Mouse (Mus musculus) c-Kit-positive CD71-negative TER-119-negative erythroid progenitor cells, embryonic 14.5 days (primary cell): ENCODE measurements at regions not wholly inside any gene's neighbourhood (a gene's known extent, or its start where the extent isn't known, plus 50 kb on each side); places are given as distances from the start of the nearest gene placed in this dataset.
"Not testable (repeated sequence)": the region's sequence is repeated elsewhere in the genome, so short reads cannot be mapped to it uniquely, and the experiment has no call there.

Experiments used
- DNase-seq: peaks from one replicate; pipeline ENCODE4 v3.0.0-alpha.2; 2013; ENCODE audit warnings: low read depth

- DNase-seq, result no peak
These were observed 309.0 kb upstream of the Zic4 start for GRCm38 (mm10) chr9:91053065-91053793.

- DNase-seq, result no peak
These were observed 302.8 kb upstream of the Zic4 start for GRCm38 (mm10) chr9:91059460-91059859.

- no peak for DNase-seq
These were observed 292.7 kb upstream of the Zic4 start for GRCm38 (mm10) chr9:91069496-91069895.

- DNase-seq, result no peak
These were observed 288.6 kb upstream of the Zic4 start for GRCm38 (mm10) chr9:91073366-91074174.

GRCm38 (mm10) chr9:91074175-91074480 lies 288.1 kb upstream of the Zic4 start:
- DNase-seq, result no peak

- DNase-seq, result no peak
These were observed 284.7 kb upstream of the Zic4 start for GRCm38 (mm10) chr9:91077490-91077889.

GRCm38 (mm10) chr9:91083791-91084190 lies 278.4 kb upstream of the Zic4 start:
- DNase-seq, result no peak

GRCm38 (mm10) chr9:91085923-91086322 lies 276.3 kb upstream of the Zic4 start:
- no peak for DNase-seq

- DNase-seq, result no peak
These were observed 272.9 kb upstream of the Zic4 start for GRCm38 (mm10) chr9:91089348-91089747.

GRCm38 (mm10) chr9:91091421-91092050 lies 270.7 kb upstream of the Zic4 start:
- no peak for DNase-seq

GRCm38 (mm10) chr9:91101614-91102407 lies 260.4 kb upstream of the Zic4 start:
- no peak for DNase-seq

- no peak for DNase-seq
These were observed 239.7 kb upstream of the Zic4 start for GRCm38 (mm10) chr9:91122441-91123035.

- no peak for DNase-seq
These were observed 239.0 kb upstream of the Zic4 start for GRCm38 (mm10) chr9:91123208-91123607.

GRCm38 (mm10) chr9:91126630-91127245 lies 235.5 kb upstream of the Zic4 start:
- DNase-seq, result no peak

- DNase-seq, result not testable (repeated sequence)
These were observed 233.7 kb upstream of the Zic4 start for GRCm38 (mm10) chr9:91128491-91128890.

GRCm38 (mm10) chr9:91130111-91130720 lies 232.0 kb upstream of the Zic4 start:
- DNase-seq, result no peak

GRCm38 (mm10) chr9:91131415-91132255 lies 230.6 kb upstream of the Zic4 start:
- no peak for DNase-seq

- no peak for DNase-seq
These were observed 229.7 kb upstream of the Zic4 start for GRCm38 (mm10) chr9:91132531-91132930.

- no peak for DNase-seq
These were observed 228.8 kb upstream of the Zic4 start for GRCm38 (mm10) chr9:91133256-91133920.
